Mouse (Mus musculus): ENCODE results near the gene Il1a.

The Il1a gene

GRCm38 (mm10) chr2:129309836-129310235 is at the start of gene Il1a:
Gene Il1a, minus strand, starts transcription at chr2:129309972.
- no peak for ATAC-seq (ENCODE audit: insufficient number of reproducible peaks, low FRiP score, low TSS enrichment)

- ATAC-seq (ENCODE audit: insufficient number of reproducible peaks, low FRiP score, low TSS enrichment), result no peak
Observed at GRCm38 (mm10) chr2:129338138-129338621, 28.4 kb upstream of the Il1a start.

DNA sequence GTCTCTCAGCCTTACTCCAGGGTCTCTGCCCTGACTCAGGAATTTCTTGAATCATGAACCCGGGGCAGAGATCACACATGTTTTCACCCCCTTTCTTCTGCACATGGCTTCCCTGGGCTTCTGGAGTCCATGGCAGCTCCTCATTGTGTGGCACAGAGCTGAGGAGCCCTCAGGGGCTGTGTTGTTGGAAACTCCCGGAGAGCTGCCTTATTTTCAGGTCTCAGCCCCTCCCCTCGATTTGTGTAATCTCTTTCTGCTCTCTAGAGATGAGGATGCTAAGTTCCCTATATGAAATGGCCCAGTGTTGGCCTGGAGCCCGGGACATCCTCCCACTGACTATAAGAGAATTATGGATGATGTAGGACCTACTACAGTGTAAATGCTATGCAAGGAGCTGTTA is 23.7 kb upstream of the Il1a start:
- no peak for ATAC-seq (ENCODE audit: insufficient number of reproducible peaks, low FRiP score, low TSS enrichment)

DNA sequence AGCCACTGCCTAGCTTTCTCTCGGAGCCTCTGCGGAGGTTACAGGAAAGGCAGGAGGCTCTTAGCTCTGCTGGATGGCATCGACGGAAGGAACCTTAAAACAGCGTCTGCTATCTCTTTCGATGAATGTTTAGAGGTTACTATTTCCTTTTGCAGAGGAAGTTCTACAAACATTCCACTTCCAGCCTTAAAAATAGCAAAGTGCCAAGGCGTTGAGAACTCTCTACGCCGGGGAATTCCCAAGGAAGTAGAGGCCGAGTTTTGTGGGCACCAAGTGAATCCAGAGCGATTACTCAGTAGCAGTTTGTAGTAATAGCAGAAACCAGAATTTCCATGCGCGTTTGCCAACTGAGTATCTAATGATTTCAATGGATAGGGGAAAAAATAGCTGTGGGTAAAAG is 20.8 kb upstream of the Il1a start:
- ATAC-seq (ENCODE audit: insufficient number of reproducible peaks, low FRiP score, low TSS enrichment), result no peak

- ATAC-seq (ENCODE audit: insufficient number of reproducible peaks, low FRiP score, low TSS enrichment), result no peak
Observed at GRCm38 (mm10) chr2:129330024-129330423, 20.3 kb upstream of the Il1a start.

GRCm38 (mm10) chr2:129328238-129328637 is 18.5 kb upstream of the Il1a start:
- no peak for ATAC-seq (ENCODE audit: insufficient number of reproducible peaks, low FRiP score, low TSS enrichment)

DNA sequence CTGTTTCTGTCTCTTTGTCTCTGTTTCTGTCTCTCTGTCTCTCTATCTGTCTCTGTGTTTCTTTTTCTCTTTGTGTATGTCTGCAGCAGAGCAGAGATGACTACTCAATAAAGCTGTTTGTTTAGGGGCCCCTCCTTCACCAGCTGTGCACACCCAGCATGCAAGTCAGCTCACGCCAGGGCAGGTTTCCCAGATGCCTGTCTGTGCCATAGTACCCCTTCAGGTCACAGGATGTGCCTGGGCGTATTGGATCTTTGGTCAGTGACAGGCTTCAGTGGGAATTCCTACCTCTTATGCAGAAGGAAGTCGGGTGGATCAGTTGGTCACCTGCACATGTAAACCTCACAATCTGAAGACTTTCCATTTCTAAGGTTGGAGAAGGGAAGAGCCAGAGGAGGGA is 14.4 kb upstream of the Il1a start:
- ATAC-seq (ENCODE audit: insufficient number of reproducible peaks, low FRiP score, low TSS enrichment), result no peak

DNA sequence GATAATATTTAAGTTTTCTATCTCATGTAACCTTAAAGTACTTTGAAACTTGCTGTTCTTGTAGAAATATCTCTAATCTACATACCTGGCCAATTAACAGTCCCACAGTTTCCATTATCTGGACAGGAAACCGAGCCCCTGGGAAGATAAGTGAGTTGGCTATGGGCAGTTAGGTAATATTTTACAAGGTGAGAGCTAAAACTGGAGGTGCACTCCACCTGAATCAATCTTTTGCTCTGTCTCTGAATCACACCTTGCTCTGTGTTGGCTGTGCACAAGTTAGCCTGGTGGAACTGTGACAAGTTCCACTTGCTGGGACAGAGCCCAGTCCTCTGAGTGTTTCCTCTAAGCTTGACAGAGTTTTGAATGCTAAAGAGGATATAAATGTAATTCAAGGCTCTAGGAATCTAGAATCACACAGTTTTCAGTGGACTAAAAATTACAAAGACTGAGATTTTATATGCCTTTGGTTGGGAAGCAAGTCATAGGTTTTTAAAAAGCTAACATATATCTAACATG is 12.4 kb upstream of the Il1a start:
- ATAC-seq (ENCODE audit: insufficient number of reproducible peaks, low FRiP score, low TSS enrichment), result no peak

DNA sequence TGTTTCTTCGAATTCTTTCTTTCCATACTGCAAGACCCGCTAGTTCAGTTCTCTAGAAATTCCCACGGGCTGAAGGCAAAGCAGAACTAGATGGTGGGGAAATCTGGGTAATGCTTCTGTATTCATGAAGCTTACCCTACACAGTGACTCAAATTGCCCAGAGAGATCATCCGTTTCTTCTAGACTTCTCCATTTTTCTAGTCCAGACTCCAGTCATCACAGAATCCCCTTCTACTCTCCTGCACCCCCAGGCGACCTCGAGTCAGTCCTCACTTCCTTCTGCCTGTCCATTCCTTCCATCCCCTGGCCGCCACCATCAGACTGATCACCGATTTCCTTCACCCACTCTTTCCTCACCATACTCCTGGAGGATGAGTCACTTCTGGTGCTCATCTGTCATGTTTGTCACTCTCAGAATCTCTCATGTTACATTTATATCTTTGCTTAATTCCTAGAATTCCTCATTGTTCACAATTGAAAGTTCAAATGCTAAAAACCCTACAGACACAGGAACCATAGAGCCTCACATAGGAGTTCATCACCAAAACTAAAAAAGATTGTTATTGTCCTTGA is 10.3 kb upstream of the Il1a start:
- no peak for ATAC-seq (ENCODE audit: insufficient number of reproducible peaks, low FRiP score, low TSS enrichment)

GRCm38 (mm10) chr2:129315831-129316230 is 6.1 kb upstream of the Il1a start:
- ATAC-seq (ENCODE audit: insufficient number of reproducible peaks, low FRiP score, low TSS enrichment), result no peak

- no peak for ATAC-seq (ENCODE audit: insufficient number of reproducible peaks, low FRiP score, low TSS enrichment)
Observed at GRCm38 (mm10) chr2:129314880-129315279, 5.1 kb upstream of the Il1a start.

GRCm38 (mm10) chr2:129313934-129314333 is 4.2 kb upstream of the Il1a start:
- no peak for ATAC-seq (ENCODE audit: insufficient number of reproducible peaks, low FRiP score, low TSS enrichment)

- ATAC-seq (ENCODE audit: insufficient number of reproducible peaks, low FRiP score, low TSS enrichment), result no peak
Observed at GRCm38 (mm10) chr2:129306020-129306419, 3.8 kb downstream of the Il1a start.

GRCm38 (mm10) chr2:129297589-129297982 is 12.2 kb downstream of the Il1a start:
- ATAC-seq (ENCODE audit: insufficient number of reproducible peaks, low FRiP score, low TSS enrichment), result peak; percentile 56

GRCm38 (mm10) chr2:129296671-129297588 is 12.8 kb downstream of the Il1a start, which contains the start of gene Ckap2l:
Gene Ckap2l, minus strand, starts transcription at chr2:129297212.
- ATAC-seq (ENCODE audit: insufficient number of reproducible peaks, low FRiP score, low TSS enrichment), result peak; percentile 100

DNA sequence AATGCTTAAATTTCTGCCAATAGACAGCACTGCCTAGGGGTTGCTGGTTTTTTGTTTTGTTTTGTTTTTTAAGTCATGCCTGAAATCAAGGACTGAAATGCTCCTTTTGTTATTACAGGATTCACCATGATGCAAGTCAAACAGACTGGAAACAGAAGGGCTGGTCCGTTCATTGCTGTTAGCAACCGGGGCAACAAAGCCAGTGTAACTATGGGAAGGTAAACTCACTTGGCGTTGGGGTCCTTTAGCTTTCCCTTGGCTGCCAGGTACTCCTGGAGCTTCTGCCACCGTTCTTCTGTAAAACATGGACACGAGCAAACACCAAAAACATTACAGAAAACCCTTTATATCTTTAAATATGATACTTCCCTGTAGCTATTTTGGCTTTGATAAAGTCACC is 13.7 kb downstream of the Il1a start:
- no peak for ATAC-seq (ENCODE audit: insufficient number of reproducible peaks, low FRiP score, low TSS enrichment)

GRCm38 (mm10) chr2:129295075-129295474 is 14.7 kb downstream of the Il1a start:
- no peak for ATAC-seq (ENCODE audit: insufficient number of reproducible peaks, low FRiP score, low TSS enrichment)

DNA sequence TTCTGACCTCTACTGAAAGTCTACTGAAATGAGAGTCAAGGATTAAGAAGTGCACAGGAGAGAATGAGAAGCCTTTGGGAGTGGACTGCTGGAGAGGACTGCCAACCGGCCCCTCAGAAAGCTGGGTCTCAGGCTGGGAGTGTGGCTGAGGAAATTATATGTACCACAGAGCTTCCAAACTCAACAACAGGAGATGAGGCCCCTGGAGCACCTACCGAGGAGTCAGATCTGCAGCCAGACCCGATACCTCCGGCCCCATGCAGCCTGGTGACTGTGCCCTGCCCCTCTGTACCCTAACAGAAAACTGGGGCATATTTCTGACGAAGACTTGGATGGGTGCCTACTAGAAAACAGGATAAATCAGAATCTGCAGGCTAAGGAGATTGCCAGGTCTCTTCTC is 35.9 kb downstream of the Il1a start:
- no peak for ATAC-seq (ENCODE audit: insufficient number of reproducible peaks, low FRiP score, low TSS enrichment)

GRCm38 (mm10) chr2:129270621-129271020 is 39.2 kb downstream of the Il1a start:
- ATAC-seq (ENCODE audit: insufficient number of reproducible peaks, low FRiP score, low TSS enrichment), result no peak

DNA sequence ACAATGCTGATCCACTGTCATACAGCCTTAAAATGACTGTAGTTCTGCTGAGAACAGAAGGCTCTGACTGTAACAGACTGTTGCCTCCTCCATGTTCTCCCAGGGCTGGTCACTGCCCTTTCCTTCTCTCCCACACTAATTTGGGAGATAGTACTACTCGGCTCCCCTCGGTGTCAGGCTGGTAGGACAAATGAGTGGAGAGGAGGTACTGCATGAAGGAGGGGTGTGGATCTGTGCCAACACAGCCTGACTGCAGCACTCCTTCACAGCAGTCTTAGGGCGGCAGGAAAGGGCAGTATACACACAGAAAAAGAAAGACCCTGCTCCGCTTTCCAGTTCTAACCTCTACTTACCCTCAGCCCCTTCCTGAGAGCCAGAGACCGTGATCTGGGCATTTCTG is 39.8 kb downstream of the Il1a start:
- ATAC-seq (ENCODE audit: insufficient number of reproducible peaks, low FRiP score, low TSS enrichment), result no peak

DNA sequence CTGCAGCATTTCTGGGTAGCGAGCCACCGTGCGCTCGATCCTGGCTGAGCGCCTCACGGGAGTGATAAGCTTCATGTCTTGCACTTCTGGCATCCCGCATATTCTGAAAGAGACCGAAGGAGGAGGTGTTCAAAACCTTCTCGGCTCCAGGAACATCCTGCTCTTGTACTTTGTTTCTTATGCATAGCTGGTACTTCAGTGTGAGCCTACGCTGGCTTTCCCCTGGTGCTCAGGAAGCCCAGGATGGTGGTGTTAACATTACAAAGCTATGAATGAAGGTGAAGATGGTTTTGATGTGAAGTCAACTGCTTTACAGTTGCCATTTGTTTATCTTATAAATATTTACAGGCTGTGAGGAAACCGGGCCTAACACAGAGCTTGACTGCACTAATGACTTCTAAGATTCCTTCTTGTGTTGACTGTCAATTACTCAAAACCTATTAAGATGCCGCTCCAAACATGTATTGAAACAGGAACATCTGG is 40.6 kb downstream of the Il1a start:
- ATAC-seq (ENCODE audit: insufficient number of reproducible peaks, low FRiP score, low TSS enrichment), result no peak
